Mouse (Mus musculus): Measurements from ENCODE around the gene B4galnt3.

DNA sequence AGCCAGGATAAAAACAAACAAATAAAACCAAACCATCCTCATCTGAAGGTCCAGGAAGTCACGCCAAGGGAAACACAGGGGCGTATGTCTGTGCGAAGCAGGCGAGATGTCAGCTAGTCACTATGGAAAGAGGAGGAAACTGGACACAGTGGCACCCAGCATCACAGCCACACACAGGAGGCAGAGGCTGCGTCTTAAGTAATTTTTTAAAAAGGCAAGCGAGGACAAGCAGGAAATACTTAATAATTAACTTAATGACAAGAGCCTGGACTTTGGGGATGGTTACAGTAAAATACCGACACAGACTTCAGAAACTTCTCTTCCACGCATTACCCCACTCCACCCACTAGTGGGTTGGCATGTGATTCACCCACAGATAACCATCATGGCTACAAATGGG lies 51.8 kb downstream of the B4galnt3 start:
- TF ChIP-seq CTCF (IDR thresholded peaks at IDR 0.05; ENCODE audit: insufficient read depth, low read depth, low read length), result no peak
- TF ChIP-seq POLR2A (IDR thresholded peaks at IDR 0.05; ENCODE audit: insufficient read depth, low read depth, low read length), result no peak

All from olfactory bulb, adult 2 months (tissue).